ENCODE assay signal across 24 mouse cellular contexts in the genomic region with DNA sequence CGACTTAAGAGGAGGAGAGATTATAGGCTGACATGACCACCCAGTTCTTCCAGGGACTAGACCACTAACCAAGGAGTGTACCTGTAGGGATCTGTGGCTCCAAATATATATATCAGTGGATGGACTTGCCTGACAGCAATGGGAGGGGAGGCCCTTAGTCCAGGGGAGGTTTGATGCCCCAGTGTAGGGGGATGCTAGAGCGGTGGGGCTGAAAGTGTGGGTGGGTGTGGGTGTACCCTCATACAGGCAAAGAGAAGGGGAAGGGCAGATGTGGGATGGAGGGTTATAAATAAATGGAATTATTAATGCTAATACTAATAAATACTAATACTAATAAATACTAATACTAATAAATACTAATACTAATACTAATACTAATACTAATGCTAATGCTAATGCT.
"Had no signal": no experiment of that assay in that cellular context is flagged by ENCODE, and none has a peak within 500 bp of the region (broad histone marks: within the 10 kb centered on the region; RNA-seq: fewer than 3 reads in every experiment).

No protein-coding gene starts in this region.

- DNase-seq: gastrocnemius, adult 2 months; gastrocnemius, postnatal 10 days; gastrocnemius, postnatal 25 days; heart, adult 2 months; heart, postnatal 10 days; heart, postnatal 4 days; kidney, adult 18-20 months; kidney, adult 8-10 months; kidney, postnatal 10 days; kidney, postnatal 25 days; kidney, postnatal 4 days; liver had no signal

- ATAC-seq: hindbrain, embryonic 16.5 days; inflammation-experienced regulatory T-cells, adult 6 months; intestine, embryonic 15.5 days; intestine, postnatal 0 days had no signal

- H3K4me1 ChIP-seq: hindbrain, embryonic 10.5 days; hindbrain, embryonic 13.5 days; intestine, embryonic 15.5 days; limb, embryonic 10.5 days; limb, embryonic 12.5 days had no signal

- H3K9me3 ChIP-seq: hindbrain, embryonic 10.5 days; hindbrain, embryonic 13.5 days; intestine, embryonic 15.5 days; limb, embryonic 10.5 days; limb, embryonic 12.5 days had no signal

- H3K27me3 ChIP-seq: hindbrain, embryonic 13.5 days; intestine, embryonic 15.5 days; limb, embryonic 12.5 days had no signal

- H3K27ac ChIP-seq: gastrocnemius, adult 2 months; heart, adult 2 months; hindbrain, embryonic 10.5 days; hindbrain, embryonic 13.5 days; intestine, embryonic 15.5 days; layer of hippocampus, adult 2 months; left cerebral cortex, adult 2 months; limb, embryonic 10.5 days; limb, embryonic 12.5 days had no signal

- H3K9ac ChIP-seq: hindbrain, embryonic 13.5 days; intestine, embryonic 15.5 days; limb, embryonic 12.5 days had no signal

- H3K4me2 ChIP-seq: heart, embryonic 11.5 days; hindbrain, embryonic 13.5 days; intestine, embryonic 15.5 days; limb, embryonic 12.5 days; liver, embryonic 11.5 days had no signal

- H3K36me3 ChIP-seq: hindbrain, embryonic 10.5 days; hindbrain, embryonic 13.5 days; intestine, embryonic 15.5 days; limb, embryonic 10.5 days; limb, embryonic 12.5 days had no signal

- H3K4me3 ChIP-seq: gastrocnemius, adult 2 months; heart, adult 2 months; hindbrain, embryonic 10.5 days; hindbrain, embryonic 13.5 days; intestine, embryonic 15.5 days; layer of hippocampus, adult 2 months; left cerebral cortex, adult 2 months; limb, embryonic 10.5 days; limb, embryonic 12.5 days had no signal
